Mouse (Mus musculus): ENCODE data around the gene Mrps10. TPM values are rescaled to one million over a fixed set of nuclear protein-coding genes. Genes with fewer than 3 reads are reported as not detected.
A peak's percentile ranks its signal among the peaks of the same experiment; 100 is the strongest.

The Mrps10 gene
- polyA plus RNA-seq (2016; fragmentation: Nextera tagmentation; extraction: Ambion mirVana) = 75.8 and 77.7 TPM in 2 replicates

DNA sequence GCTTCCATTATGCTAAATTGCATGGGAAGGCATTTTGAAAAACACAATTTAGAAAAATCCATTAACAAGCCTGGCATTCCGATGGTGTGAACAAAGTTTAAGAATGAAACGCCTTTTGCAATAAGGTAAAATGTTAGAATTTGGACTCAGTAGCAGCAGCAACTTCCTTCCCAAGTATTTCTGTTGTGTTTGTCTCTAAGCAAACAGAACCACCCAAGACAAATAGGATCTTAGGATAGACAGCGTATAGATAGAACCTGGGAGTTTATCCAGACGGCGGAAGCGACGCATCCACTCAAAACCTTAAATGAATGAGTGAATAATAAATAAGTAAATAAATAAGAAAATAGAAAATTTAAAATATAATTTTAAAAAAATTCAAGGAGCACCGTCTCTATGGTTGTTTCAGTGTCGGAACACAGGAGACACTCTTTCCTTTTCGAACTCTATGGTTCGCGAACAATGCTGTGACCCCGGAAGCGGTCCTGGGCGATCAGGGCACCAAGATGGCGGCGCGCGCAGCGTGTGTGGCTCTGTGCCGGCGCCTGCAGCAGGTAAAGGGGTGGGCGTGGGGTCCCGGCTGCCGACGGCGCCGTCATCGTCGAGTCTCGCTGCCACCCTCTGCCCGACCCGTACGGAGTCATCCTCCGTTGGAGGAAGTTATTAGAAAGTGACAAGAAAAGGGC lies at the start of gene Mrps10:
Gene Mrps10 (plus strand): TSS at position 487 of the 686 bp plus-strand sequence.
- WGBS = 4% methylated on average over 35 of the region's 35 CpGs
- Histone ChIP-seq H3K4me1 (replicated peaks) (peaks cover 10% of the 10 kb centered on the region), H3K9ac (replicated peaks) (peak within 1 kb of the TSS; percentile 66), H3K27ac (peak within 1 kb of the TSS; percentile 62; the same call in 1 of the 2 replicates), H3K9me3 (no peaks in the 10 kb centered on the region), H3K27me3 (peaks cover 7% of the 10 kb centered on the region; the same call in 1 of the 2 replicates), H3K4me2 (peak within 1 kb of the TSS; percentile 84), H3K4me3 (replicated peaks) (peak within 1 kb of the TSS; percentile 75), H3K36me3 (peaks cover 18% of the 10 kb centered on the region)
- peak; percentile 59; the same call in 1 of the 2 replicates for ATAC-seq (ENCODE audit: insufficient number of reproducible peaks, insufficient read depth, low FRiP score, low TSS enrichment, low read depth)

DNA sequence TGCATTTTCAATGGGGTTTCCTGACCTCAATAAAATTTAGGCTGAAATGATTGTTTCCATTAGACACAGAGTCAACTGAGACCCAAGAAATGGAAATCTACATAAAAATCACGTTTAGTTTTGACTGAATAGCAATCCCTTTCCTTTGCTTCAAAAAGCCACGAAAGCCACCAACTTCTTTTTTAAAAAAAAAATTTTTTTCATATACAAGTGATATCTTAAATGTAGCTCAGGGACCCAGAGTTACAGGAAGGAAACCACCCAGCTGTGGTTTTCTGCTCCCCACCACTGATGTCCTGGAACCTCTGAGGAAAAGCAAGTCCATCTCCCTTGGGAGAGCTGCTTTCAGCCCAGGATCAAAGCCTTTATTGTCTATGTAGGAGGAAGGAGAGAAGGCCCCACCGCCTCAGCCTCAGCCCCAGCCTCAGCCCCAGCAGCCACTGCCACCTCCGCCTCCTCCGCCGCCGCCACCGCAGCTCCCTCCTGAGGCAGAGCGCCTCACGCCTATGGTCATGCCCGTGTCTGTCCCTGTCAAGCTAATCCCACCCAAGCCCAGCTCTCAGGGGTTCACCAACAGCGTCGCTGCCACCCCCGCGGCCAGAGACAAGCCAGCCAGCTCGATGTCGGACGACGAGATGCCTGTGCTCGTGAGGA lies 49.6 kb upstream of the Mrps10 start:
- WGBS = 84% methylated on average over 20 of the region's 20 CpGs
- no peaks in the 10 kb centered on the region for H3K4me1 ChIP-seq (replicated peaks)
- peaks cover 83% of the 10 kb centered on the region for H3K36me3 ChIP-seq
- no peak overlapping the region for H3K4me2 ChIP-seq
- no peak overlapping the region for H3K27ac ChIP-seq
- no peak for ATAC-seq (ENCODE audit: insufficient number of reproducible peaks, insufficient read depth, low FRiP score, low TSS enrichment, low read depth)
- H3K9ac ChIP-seq (replicated peaks) = no peak overlapping the region
- no peaks in the 10 kb centered on the region for H3K9me3 ChIP-seq
- no peaks in the 10 kb centered on the region for H3K27me3 ChIP-seq
- no peak overlapping the region for H3K4me3 ChIP-seq (replicated peaks)

DNA sequence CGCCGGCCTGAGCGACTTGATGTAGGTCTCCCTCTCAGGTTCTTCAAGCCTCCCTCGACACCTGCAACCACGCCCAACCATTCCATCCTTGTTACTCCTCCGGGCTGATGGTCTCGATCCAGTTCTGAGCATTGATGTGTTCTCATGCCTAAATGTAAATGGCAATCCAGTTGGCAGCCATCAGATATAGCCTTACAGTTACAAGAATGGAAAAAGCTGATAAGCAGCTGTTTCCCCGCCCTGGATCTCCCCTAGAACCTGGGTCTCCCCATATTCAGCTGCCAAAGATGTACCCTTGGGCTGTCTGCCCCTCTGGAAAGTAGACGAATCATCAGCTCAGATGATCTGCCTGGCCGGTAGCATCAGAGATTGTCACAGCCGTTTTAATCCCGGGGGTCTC lies 48.9 kb upstream of the Mrps10 start:
- no peak for ATAC-seq (ENCODE audit: insufficient number of reproducible peaks, insufficient read depth, low FRiP score, low TSS enrichment, low read depth)
- H3K36me3 ChIP-seq = peaks cover 83% of the 10 kb centered on the region
- no peaks in the 10 kb centered on the region for H3K4me1 ChIP-seq (replicated peaks)
- no peaks in the 10 kb centered on the region for H3K9me3 ChIP-seq
- H3K27ac ChIP-seq = no peak overlapping the region
- H3K27me3 ChIP-seq = no peaks in the 10 kb centered on the region
- H3K4me2 ChIP-seq = no peak overlapping the region
- H3K4me3 ChIP-seq (replicated peaks) = no peak overlapping the region
- 91% methylated on average over 12 of the region's 12 CpGs for WGBS
- no peak overlapping the region for H3K9ac ChIP-seq (replicated peaks)

GRCm38 (mm10) chr17:47322128-47322990 lies 46.3 kb upstream of the Mrps10 start:
- Histone ChIP-seq H3K4me1 (replicated peaks) (no peaks in the 10 kb centered on the region), H3K9ac (replicated peaks) (no peak overlapping the region; the same call in 1 of the 2 replicates), H3K36me3 (peaks cover 81% of the 10 kb centered on the region), H3K9me3 (no peaks in the 10 kb centered on the region), H3K27me3 (no peaks in the 10 kb centered on the region), H3K4me2 (no peak overlapping the region), H3K4me3 (replicated peaks) (no peak overlapping the region), H3K27ac (no peak overlapping the region)
- 84% methylated on average over 22 of the region's 22 CpGs for WGBS
- no peak for ATAC-seq (ENCODE audit: insufficient number of reproducible peaks, insufficient read depth, low FRiP score, low TSS enrichment, low read depth)

- H3K4me1 ChIP-seq (replicated peaks) = no peaks in the 10 kb centered on the region
- H3K27ac ChIP-seq = no peak overlapping the region
- no peak for ATAC-seq (ENCODE audit: insufficient number of reproducible peaks, insufficient read depth, low FRiP score, low TSS enrichment, low read depth)
- H3K36me3 ChIP-seq = peaks cover 82% of the 10 kb centered on the region
- H3K4me2 ChIP-seq = no peak overlapping the region
- H3K27me3 ChIP-seq = no peaks in the 10 kb centered on the region
- H3K9ac ChIP-seq (replicated peaks) = no peak overlapping the region
- 88% methylated on average over 6 of the region's 6 CpGs for WGBS
- no peaks in the 10 kb centered on the region for H3K9me3 ChIP-seq
- no peak overlapping the region for H3K4me3 ChIP-seq (replicated peaks)
Observed at GRCm38 (mm10) chr17:47322991-47323295, 45.7 kb upstream of the Mrps10 start.

- H3K9ac ChIP-seq (replicated peaks) = no peak overlapping the region
- no peaks in the 10 kb centered on the region for H3K4me1 ChIP-seq (replicated peaks)
- H3K4me3 ChIP-seq (replicated peaks) = no peak overlapping the region
- no peaks in the 10 kb centered on the region for H3K27me3 ChIP-seq
- no peak overlapping the region for H3K4me2 ChIP-seq
- 88% methylated on average over 12 of the region's 12 CpGs for WGBS
- H3K36me3 ChIP-seq = peaks cover 93% of the 10 kb centered on the region
- H3K27ac ChIP-seq = no peak overlapping the region
- H3K9me3 ChIP-seq = no peaks in the 10 kb centered on the region
- no peak for ATAC-seq (ENCODE audit: insufficient number of reproducible peaks, insufficient read depth, low FRiP score, low TSS enrichment, low read depth)
Observed at GRCm38 (mm10) chr17:47327559-47327958, 41.1 kb upstream of the Mrps10 start.

GRCm38 (mm10) chr17:47327969-47328368 lies 40.7 kb upstream of the Mrps10 start:
- Histone ChIP-seq H3K9ac (replicated peaks) (no peak overlapping the region), H3K4me2 (no peak overlapping the region), H3K4me3 (replicated peaks) (no peak overlapping the region), H3K36me3 (peaks cover 89% of the 10 kb centered on the region), H3K9me3 (no peaks in the 10 kb centered on the region), H3K27ac (no peak overlapping the region), H3K27me3 (no peaks in the 10 kb centered on the region), H3K4me1 (replicated peaks) (no peaks in the 10 kb centered on the region)
- WGBS = 73% methylated on average over 7 of the region's 7 CpGs
- ATAC-seq (ENCODE audit: insufficient number of reproducible peaks, insufficient read depth, low FRiP score, low TSS enrichment, low read depth) = no peak

DNA sequence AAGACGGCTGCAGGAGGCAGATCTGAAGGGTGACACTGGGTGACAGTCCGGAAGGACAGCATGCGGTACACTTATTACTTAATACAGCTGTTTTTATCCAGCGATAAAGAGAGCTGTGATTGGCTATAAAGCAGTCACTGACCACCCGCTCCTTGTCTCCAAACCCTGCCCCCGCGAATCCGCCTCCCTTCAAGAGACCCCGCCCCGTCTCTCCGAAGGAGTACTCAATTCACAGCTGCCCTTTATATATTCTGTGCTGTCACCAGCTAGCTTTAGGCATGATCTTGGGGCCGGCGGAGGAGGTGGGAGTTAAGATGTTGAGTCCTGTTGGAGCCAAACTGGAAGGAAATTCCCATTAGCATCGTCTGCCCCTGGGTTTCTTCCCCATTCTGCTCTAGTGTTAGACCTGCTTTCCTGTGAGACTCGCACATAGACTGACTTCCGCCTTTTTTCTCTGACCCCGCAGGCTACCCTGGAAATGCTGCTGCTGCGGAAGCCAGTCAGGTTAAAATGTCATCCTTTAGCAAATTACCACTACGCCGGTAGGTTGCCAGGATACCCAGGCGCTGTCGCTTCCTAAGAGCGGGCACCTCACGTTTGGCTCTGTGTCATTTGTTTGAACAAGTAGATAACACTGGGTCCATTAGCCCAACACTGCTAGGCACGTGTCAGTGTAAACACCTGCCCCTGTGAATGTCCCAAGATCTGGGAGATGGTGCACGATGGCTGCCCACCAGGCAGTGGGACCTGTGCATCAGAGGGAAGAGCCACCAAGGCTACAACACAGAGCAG lies 39.9 kb upstream of the Mrps10 start:
- H3K36me3 ChIP-seq = peaks cover 84% of the 10 kb centered on the region
- no peak overlapping the region for H3K4me2 ChIP-seq
- H3K27me3 ChIP-seq = no peaks in the 10 kb centered on the region
- H3K4me3 ChIP-seq (replicated peaks) = no peak overlapping the region
- H3K9me3 ChIP-seq = no peaks in the 10 kb centered on the region
- 92% methylated on average over 26 of the region's 26 CpGs for WGBS
- no peak overlapping the region for H3K27ac ChIP-seq
- H3K9ac ChIP-seq (replicated peaks) = no peak overlapping the region
- H3K4me1 ChIP-seq (replicated peaks) = no peaks in the 10 kb centered on the region; the same call in 1 of the 2 replicates
- no peak for ATAC-seq (ENCODE audit: insufficient number of reproducible peaks, insufficient read depth, low FRiP score, low TSS enrichment, low read depth)

GRCm38 (mm10) chr17:47330616-47331015 lies 38.1 kb upstream of the Mrps10 start:
- no peak for ATAC-seq (ENCODE audit: insufficient number of reproducible peaks, insufficient read depth, low FRiP score, low TSS enrichment, low read depth)
- H3K4me2 ChIP-seq = no peak overlapping the region
- H3K4me1 ChIP-seq (replicated peaks) = no peaks in the 10 kb centered on the region; the same call in 1 of the 2 replicates
- WGBS = 89% methylated on average over 9 of the region's 9 CpGs
- no peaks in the 10 kb centered on the region for H3K27me3 ChIP-seq
- H3K9me3 ChIP-seq = no peaks in the 10 kb centered on the region
- no peak overlapping the region for H3K27ac ChIP-seq
- no peak overlapping the region for H3K4me3 ChIP-seq (replicated peaks)
- H3K36me3 ChIP-seq = peaks cover 86% of the 10 kb centered on the region
- no peak overlapping the region for H3K9ac ChIP-seq (replicated peaks)

DNA sequence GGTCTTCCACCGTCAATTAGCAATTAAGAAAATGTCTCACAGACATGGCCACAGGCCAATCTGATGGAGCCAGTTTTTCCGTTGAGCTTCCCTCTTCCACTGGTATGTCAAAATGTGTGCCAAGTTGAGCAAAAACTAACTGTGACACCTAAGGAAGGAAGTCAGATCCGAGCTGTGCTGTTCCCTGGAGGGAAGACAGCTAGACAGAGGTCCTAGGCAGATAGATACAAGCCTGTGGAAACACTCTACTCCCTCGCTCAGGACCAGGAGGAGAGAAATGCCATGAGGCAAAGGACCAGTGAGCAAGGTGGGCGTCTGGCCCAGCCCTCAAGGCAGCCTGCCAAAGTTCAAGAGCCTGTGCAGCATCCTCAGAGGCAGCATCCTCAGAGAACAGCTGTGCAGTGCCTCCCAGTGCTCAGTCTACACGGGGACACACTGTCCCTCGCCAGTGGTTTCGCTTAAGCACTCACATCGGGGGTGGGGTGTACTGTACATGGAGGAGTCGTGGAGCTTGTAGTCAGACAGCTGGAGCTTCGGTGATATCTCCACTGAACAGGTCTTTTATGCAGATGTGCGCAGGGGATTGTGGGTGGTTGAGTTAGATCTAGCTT lies 36.6 kb upstream of the Mrps10 start:
- peaks cover 85% of the 10 kb centered on the region for H3K36me3 ChIP-seq
- H3K4me3 ChIP-seq (replicated peaks) = no peak overlapping the region
- 0 out of 2 replicates have a peak, but pooled peaks have one; percentile 58 for ATAC-seq (ENCODE audit: insufficient number of reproducible peaks, insufficient read depth, low FRiP score, low TSS enrichment, low read depth)
- H3K27ac ChIP-seq = no peak overlapping the region
- no peaks in the 10 kb centered on the region for H3K9me3 ChIP-seq
- H3K27me3 ChIP-seq = no peaks in the 10 kb centered on the region
- WGBS = 86% methylated on average over 12 of the region's 12 CpGs
- no peak overlapping the region for H3K9ac ChIP-seq (replicated peaks)
- no peak overlapping the region for H3K4me2 ChIP-seq
- no peaks in the 10 kb centered on the region; the same call in 1 of the 2 replicates for H3K4me1 ChIP-seq (replicated peaks)
